Mouse (Mus musculus): Measurements from ENCODE around the gene Gosr1.
"Not testable (repeated sequence)": the region's sequence is repeated elsewhere in the genome, so short reads cannot be mapped to it uniquely, and the experiment has no call there.

The Gosr1 gene

GRCm38 (mm10) chr11:76734560-76734959 is 28.8 kb downstream of the Gosr1 start:
- DNase-seq (ENCODE audit: low spot score), result no peak

DNA sequence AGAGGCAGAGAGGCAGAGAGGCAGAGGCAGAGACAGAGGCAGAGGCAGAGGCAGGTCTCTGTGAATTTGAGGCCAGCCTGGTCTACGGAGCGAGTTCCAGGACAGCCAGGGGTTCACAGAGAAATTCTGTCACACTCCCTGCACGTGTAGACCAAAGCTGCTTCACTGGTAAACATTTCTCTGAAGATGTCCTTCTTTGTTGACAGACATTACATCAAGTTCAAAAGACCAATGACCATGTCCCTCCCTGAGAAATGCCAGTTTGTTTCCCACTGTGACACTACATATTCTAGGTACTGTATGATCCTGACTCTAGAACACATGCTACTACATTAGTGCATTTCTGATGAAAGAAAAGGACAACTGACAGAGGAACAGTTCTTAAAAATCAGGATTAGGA is 32.7 kb downstream of the Gosr1 start:
- DNase-seq (ENCODE audit: low spot score), result no peak

DNA sequence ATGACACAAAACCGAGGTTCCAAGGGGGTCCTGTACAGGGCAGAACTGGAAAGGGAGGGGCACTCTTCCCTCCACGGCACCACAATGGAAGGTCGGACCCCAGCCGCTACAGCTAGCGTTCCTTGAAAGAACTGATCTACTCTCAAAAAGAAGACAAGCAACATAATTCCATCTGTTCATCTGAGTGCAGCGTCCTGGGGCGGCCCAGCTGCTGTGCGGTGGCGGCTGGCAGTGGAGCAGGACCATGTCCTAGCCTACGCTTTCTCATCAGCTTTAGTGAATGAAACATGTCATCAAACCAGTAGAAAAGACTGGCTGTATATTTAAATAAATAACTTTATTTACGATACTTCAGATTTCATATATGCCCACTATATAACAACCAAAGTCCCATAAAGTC is 35.3 kb downstream of the Gosr1 start:
- DNase-seq (ENCODE audit: low spot score), result no peak

- DNase-seq (ENCODE audit: low spot score), result no peak
These were observed 39.5 kb downstream of the Gosr1 start for GRCm38 (mm10) chr11:76723911-76724310.

DNA sequence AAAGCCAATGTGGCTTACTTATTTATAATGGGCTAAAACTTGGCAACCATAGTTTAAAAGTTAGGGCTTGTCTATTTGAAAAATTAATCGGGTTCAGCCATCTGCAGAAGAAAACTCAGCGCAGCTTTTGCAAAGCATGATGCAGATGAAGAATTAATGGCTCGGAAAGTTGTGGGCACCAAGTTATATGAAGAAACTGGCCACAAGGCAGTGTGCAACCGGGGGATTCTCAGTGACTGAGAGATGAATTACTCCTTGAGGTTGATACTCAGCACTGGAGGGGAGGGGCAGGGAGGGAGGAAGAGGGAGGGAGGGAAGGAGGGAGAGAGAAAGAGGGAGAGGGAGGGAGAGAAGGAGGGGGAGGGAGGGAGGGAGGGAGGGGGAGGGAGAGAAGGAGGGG is 46.4 kb downstream of the Gosr1 start:
- no peak for DNase-seq (ENCODE audit: low spot score)

- DNase-seq (ENCODE audit: low spot score), result no peak
These were observed 53.5 kb downstream of the Gosr1 start for GRCm38 (mm10) chr11:76709625-76710452.

- no peak for DNase-seq (ENCODE audit: low spot score)
These were observed 54.5 kb downstream of the Gosr1 start for GRCm38 (mm10) chr11:76708881-76709280.

GRCm38 (mm10) chr11:76708066-76708465 is 55.3 kb downstream of the Gosr1 start:
- no peak for DNase-seq (ENCODE audit: low spot score)

- DNase-seq (ENCODE audit: low spot score), result no peak
These were observed 55.7 kb downstream of the Gosr1 start for GRCm38 (mm10) chr11:76707656-76708055.

GRCm38 (mm10) chr11:76699626-76700025 is 63.8 kb downstream of the Gosr1 start:
- no peak for DNase-seq (ENCODE audit: low spot score)

DNA sequence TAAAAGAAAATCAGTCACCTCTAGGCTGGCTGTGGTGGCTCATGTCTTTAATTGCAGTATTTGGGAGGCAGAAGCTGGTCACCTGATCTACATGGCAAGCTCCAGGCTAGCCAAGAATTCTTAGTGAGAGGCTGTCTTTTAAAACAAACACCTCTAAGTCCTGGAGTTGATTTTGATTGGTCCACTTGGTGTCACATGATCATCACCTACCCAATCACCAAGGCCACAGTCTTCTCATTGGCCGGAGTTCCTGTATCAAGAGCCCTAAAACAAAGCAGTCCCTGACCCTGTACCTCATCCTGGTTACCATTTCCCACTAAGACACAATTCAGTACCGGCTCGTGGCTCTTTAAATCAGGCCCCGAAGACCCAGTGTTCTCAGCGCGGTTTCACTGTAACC is 67.6 kb downstream of the Gosr1 start:
- DNase-seq (ENCODE audit: low spot score), result no peak

DNA sequence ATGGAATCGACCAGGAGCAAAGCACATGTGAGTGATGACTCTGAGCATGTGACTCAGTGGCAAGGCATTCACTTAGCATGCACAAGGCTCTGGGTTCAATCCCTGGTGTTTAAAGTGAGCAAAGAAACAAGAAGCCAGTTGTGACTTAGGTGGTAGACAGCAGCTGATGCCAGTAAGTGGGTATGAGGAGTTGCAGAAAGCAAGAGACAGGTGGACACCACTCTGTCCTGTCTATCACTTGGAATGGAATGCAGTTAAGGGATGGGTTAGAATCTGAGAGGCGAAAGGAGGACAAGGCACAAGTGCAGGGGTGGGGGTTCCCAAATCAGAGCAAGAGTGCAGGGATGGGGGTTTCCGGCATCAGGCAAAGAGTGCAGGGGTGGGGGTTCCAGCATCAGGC is 71.3 kb downstream of the Gosr1 start:
- no peak for DNase-seq (ENCODE audit: low spot score)

- no peak for DNase-seq (ENCODE audit: low spot score)
These were observed 77.8 kb downstream of the Gosr1 start for GRCm38 (mm10) chr11:76685604-76686003.

- not testable (repeated sequence) for DNase-seq (ENCODE audit: low spot score)
These were observed 83.9 kb downstream of the Gosr1 start, which contains the start of gene Trarg1 for GRCm38 (mm10) chr11:76679508-76679907. Gene Trarg1, plus strand, starts transcription at chr11:76679808.

All from ovary, postnatal 10 days (tissue).